Mouse (Mus musculus): Measurements from ENCODE around the gene Pfn1.

The Pfn1 gene

GRCm38 (mm10) chr11:70630129-70630528 is 24.3 kb downstream of the Pfn1 start:
- no peak for DNase-seq

DNA sequence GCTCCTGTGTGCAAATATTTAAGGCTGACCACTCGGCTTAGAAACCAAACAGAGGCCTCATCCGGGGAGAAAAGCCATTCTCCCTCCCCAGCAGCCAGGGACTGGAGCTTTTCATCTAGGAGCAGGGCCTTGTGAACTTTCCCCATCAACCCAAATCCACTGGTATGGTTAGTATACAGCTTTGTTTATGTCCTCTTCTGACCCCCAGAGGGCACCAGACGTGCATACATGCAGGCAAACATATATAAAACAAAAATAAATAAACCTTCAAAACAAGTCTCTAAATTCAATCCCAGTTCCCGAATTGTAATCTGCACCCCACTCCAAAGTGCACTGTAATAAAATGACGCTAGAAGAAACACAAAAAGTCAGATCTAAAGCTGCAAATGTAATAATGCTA is 24.9 kb downstream of the Pfn1 start:
- no peak for DNase-seq

DNA sequence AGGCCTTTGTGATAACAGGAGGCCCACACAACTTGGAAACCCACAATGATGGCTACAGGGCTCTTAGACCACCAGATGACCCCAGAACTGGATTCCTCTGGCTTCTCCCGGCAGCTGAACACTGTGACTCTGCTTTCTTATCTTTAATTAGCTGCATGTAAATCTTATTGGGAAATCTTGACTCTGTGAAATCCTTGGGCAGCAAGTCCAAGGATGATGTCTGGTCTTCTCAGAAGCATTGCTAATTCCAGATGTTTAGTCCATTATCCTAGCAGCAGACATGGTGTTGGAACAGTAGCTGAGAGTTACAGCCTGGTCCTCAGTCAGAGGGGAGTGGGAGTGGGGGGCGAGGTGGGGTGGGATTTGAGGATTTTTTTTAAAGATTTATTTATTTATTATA is 26.0 kb downstream of the Pfn1 start:
- DNase-seq, result no peak

DNA sequence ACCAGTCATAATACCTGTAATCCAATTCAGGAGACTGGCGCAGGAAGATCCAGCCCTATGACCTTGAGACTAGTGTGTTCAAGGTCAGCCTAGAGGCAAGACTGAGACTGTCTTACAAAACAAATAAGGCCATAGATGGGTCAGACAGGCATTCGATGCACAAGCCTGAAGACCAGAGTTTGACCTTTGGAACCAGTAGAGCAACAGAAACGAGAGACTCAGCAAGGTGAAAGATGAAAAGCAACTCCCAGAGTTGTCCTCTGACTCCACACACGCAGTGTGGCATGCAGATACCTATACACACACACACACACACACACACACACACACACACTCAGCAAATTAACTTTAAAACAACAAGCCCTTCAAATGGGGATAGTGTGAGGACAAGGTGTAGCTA is 27.6 kb downstream of the Pfn1 start:
- DNase-seq, result no peak

GRCm38 (mm10) chr11:70625473-70625872 is 29.0 kb downstream of the Pfn1 start:
- peak in 1 of 2 experiments; percentile 63 for DNase-seq

GRCm38 (mm10) chr11:70623053-70623742 is 31.2 kb downstream of the Pfn1 start:
- no peak for DNase-seq

DNA sequence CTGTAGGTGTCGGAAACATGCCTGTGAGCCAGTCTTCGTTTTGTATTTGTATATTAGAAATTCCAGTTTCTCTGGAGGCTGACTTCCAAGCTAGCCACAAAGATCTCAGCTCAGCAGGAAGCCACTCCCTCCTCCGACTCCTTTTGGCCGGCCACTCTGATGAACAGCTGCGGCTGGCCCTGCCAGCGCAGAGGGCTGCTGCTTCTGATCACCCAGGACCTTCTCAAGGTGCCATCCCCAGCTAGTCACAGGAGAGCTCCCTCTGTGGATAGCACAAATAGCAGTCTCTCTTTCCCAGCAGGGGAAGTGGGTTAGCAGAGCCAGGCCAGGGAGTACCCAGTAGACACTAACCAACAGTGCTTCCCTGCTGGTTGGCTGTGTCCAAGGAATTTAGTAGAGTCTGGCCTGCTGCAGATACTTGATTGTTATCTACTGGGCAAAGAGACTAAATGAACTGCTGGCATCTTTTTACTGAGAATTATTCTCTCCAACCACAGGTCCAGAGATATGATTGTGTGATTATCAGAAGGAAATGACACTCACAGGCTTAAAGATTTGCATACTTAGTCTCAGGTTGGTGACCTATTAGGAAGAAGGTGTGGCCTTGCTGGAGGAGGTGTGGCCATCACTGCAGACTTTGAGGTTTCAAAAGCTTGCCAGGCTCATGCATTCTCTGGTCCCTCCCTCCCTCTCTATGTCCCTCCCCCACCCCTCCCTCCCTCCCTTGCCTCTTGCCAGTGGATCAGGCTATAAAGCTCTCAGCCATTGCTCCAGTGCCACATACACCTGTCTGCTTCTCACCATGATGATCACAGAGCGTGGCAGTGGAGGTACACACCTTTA is 32.3 kb downstream of the Pfn1 start:
- DNase-seq, result no peak

- DNase-seq, result no peak
Observed at GRCm38 (mm10) chr11:70619101-70619500, 35.3 kb downstream of the Pfn1 start, which contains the start of gene Chrne. Chrne (minus strand) TSS chr11:70619216.

- DNase-seq, result no peak
Observed at GRCm38 (mm10) chr11:70615516-70616093, 38.8 kb downstream of the Pfn1 start, which contains the start of gene 4930544D05Rik. 4930544D05Rik (plus strand) TSS chr11:70615848.

GRCm38 (mm10) chr11:70615074-70615473 is 39.4 kb downstream of the Pfn1 start:
- peak; percentile 67 to 77 for DNase-seq

GRCm38 (mm10) chr11:70612505-70612904 is 41.9 kb downstream of the Pfn1 start:
- DNase-seq, result no peak

DNA sequence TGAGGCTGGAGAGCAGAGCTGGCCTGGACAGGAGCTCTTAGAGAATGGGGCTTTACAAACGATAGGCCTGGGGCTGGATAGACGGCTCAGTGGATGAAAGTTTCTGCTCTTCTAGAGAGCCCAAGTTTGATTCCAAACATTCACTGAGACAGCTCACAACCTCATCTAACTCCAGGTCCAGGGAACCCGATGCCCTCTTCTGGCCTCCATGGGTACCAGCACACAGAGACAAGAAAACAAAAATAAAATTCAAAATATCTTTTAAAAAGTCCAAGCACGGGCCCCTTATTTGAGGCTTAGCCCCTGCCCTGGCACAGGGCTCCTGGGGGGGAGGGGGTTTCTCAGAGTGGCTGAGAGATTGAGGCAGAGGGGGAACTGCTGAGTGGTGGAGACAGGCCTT is 43.7 kb downstream of the Pfn1 start:
- no peak for DNase-seq

DNA sequence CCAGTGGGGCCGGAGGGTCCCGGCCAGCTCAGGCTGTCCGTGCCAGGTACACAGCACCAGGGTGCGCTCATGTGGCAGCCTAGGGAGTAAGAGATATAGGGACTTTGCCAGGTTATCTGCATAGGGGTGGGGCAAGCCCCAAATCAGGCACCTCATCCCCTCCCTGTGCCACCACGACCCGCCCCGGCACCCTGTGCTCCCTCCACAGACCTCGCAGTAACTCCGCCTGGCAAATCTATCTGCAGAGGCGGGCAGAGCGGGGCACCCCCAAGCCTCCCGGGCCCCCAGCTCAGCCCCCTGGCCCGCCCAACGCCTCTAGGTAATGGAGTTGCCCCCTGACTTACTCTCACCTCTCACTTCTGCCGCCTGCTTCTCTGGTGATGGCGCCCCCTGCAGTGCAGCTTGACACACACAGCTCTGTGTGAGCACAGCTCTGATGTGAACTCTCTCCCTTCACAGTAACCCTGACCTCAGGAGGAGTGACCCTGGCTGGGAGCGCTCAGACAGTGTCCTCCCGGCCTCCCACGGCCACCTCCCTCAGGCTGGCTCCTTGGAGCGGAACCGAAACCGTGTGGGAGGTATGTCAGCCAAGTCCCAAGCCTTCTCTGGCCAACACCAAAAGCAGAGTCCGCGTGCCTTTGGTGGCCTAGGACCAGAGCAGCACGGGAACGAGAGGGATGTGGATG is 45.9 kb downstream of the Pfn1 start:
- peak in 1 of 2 experiments; percentile 36 for DNase-seq

DNA sequence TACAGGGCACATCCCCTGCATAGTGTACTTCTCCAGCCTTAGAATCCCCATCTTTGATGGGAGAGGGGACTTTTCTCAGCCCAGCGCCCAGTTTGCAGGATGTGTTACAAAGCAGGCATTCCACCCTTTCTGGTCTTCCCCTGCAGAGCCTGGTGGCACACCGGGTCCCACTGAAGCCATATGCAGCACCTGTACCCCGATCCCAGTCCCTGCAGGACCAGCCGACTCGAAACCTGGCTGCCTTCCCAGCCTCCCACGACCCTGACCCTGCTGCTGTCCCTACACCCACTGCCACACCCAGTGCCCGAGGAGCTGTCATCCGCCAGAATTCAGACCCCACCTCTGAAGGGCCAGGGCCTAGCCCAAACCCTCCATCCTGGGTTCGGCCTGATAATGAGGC is 46.8 kb downstream of the Pfn1 start:
- no peak for DNase-seq

- no peak for DNase-seq
Observed at GRCm38 (mm10) chr11:70606717-70607116, 47.7 kb downstream of the Pfn1 start.

- DNase-seq, result peak; percentile 59 to 76
Observed at GRCm38 (mm10) chr11:70605024-70605566, 49.3 kb downstream of the Pfn1 start.
